Mouse (Mus musculus) intestine, embryonic 15.5 days (tissue): ENCODE measurements around the gene Smyd3. TPM values are rescaled to one million over a fixed set of nuclear protein-coding genes. Genes with fewer than 3 reads are reported as not detected.

Experiments used
- ATAC-seq: fragments of 200-750 bp; cut with Nextera tagmentation; 2 replicates; pipeline ENCODE4 v1.8.0; 2017; ENCODE audit warnings: moderate TSS enrichment, moderate library complexity
- H3K27ac ChIP-seq: fragments of 300-500 bp; sonication (generic); 2 replicates; pipeline ENCODE4 v1.5.1; 2015; ENCODE audit warnings: mild to moderate bottlenecking, inconsistent platforms
- H3K27me3 ChIP-seq: fragments of 300-500 bp; sonication (generic); replicated peaks from 2 replicates; pipeline ENCODE4 v1.6.1; 2015; ENCODE audit warnings: inconsistent platforms
- H3K36me3 ChIP-seq: fragments of 300-500 bp; sonication (generic); 2 replicates; pipeline ENCODE4 v1.6.1; 2015; ENCODE audit warnings: inconsistent platforms
- H3K4me1 ChIP-seq: fragments of 300-500 bp; sonication (generic); replicated peaks from 2 replicates; pipeline ENCODE4 v1.6.1; 2015; ENCODE audit warnings: inconsistent platforms
- H3K4me2 ChIP-seq: fragments of 300-500 bp; sonication (generic); replicated peaks from 2 replicates; pipeline ENCODE4 v1.6.1; 2015; ENCODE audit warnings: mild to moderate bottlenecking, inconsistent platforms
- H3K4me3 ChIP-seq: fragments of 300-500 bp; sonication (generic); replicated peaks from 2 replicates; pipeline ENCODE4 v1.5.1; 2015; ENCODE audit warnings: inconsistent platforms
- H3K9ac ChIP-seq: fragments of 300-500 bp; sonication (generic); 2 replicates; pipeline ENCODE4 v1.6.1; 2015; ENCODE audit warnings: inconsistent platforms
- H3K9me3 ChIP-seq: fragments of 300-500 bp; sonication (generic); 2 replicates; pipeline ENCODE4 v1.6.1; 2016; ENCODE audit warnings: inconsistent platforms
- WGBS: fragments of 180-500 bp; shearing (Covaris S2); methylation state at CpG from one replicate; pipeline ENCODE4 v1.1.7; 2015; 5-methylcytosine and 5-hydroxymethylcytosine counted together
- polyA plus RNA-seq: library from polyadenylated mRNA; unstranded; fragments of >200 nt; fragmentation: Nextera tagmentation; extraction: Ambion mirVana; gene quantifications from 2 replicates; pipeline ENCODE4 v1.2.1, GENCODE M21; 2015

The Smyd3 gene
- polyA plus RNA-seq, 1 experiment from 2014 or later = 18.1 TPM

GRCm38 (mm10) chr1:179160697-179161096 lies 357.1 kb downstream of the Smyd3 start:
- no peaks in the 10 kb centered on the region for H3K9me3 ChIP-seq
- no peaks in the 10 kb centered on the region for H3K27me3 ChIP-seq
- 83% methylated on average over 3 of the region's 3 CpGs for WGBS
- H3K36me3 ChIP-seq = no peaks in the 10 kb centered on the region
- H3K27ac ChIP-seq = no peak overlapping the region
- H3K9ac ChIP-seq = no peak overlapping the region
- H3K4me3 ChIP-seq = no peak overlapping the region
- H3K4me1 ChIP-seq = no peaks in the 10 kb centered on the region
- no peak for ATAC-seq
- H3K4me2 ChIP-seq = no peak overlapping the region

- WGBS = 45% methylated on average over 9 of the region's 9 CpGs
- ATAC-seq = no peak; the same call in 1 of the 2 replicates
- Histone ChIP-seq H3K9me3 (no peaks in the 10 kb centered on the region), H3K27ac (no peak overlapping the region), H3K4me1 (no peaks in the 10 kb centered on the region), H3K4me3 (no peak overlapping the region), H3K9ac (no peak overlapping the region), H3K4me2 (no peak overlapping the region), H3K27me3 (no peaks in the 10 kb centered on the region), H3K36me3 (no peaks in the 10 kb centered on the region)
Measured at GRCm38 (mm10) chr1:179152376-179152775, 365.5 kb downstream of the Smyd3 start.

GRCm38 (mm10) chr1:179151275-179151674 lies 366.6 kb downstream of the Smyd3 start:
- ATAC-seq = no peak
- Histone ChIP-seq H3K9me3 (no peaks in the 10 kb centered on the region), H3K4me1 (0 out of 2 replicates have a peak, but pooled peaks cover 2% of the 10 kb centered on the region), H3K36me3 (no peaks in the 10 kb centered on the region), H3K27me3 (no peaks in the 10 kb centered on the region), H3K27ac (no peak overlapping the region), H3K4me3 (no peak overlapping the region), H3K9ac (no peak overlapping the region), H3K4me2 (no peak overlapping the region)
- WGBS = 90% methylated on average over 2 of the region's 2 CpGs

- no peak overlapping the region for H3K9ac ChIP-seq
- H3K4me3 ChIP-seq = no peak overlapping the region
- no peak overlapping the region for H3K4me2 ChIP-seq
- 64% methylated on average over 5 of the region's 5 CpGs for WGBS
- no peaks in the 10 kb centered on the region for H3K36me3 ChIP-seq
- no peak for ATAC-seq
- 0 out of 2 replicates have a peak, but pooled peaks cover 2% of the 10 kb centered on the region for H3K4me1 ChIP-seq
- no peaks in the 10 kb centered on the region for H3K27me3 ChIP-seq
- H3K9me3 ChIP-seq = no peaks in the 10 kb centered on the region
- no peak overlapping the region for H3K27ac ChIP-seq
Measured at GRCm38 (mm10) chr1:179149468-179150140, 368.2 kb downstream of the Smyd3 start.

- Histone ChIP-seq H3K27me3 (no peaks in the 10 kb centered on the region), H3K4me1 (0 out of 2 replicates have a peak, but pooled peaks cover 2% of the 10 kb centered on the region), H3K27ac (no peak overlapping the region), H3K9me3 (no peaks in the 10 kb centered on the region), H3K36me3 (no peaks in the 10 kb centered on the region), H3K9ac (no peak overlapping the region), H3K4me3 (no peak overlapping the region), H3K4me2 (no peak overlapping the region)
- WGBS = 62% methylated on average over 9 of the region's 9 CpGs
- no peak for ATAC-seq
Measured at GRCm38 (mm10) chr1:179146730-179147167, 371.1 kb downstream of the Smyd3 start.

- Histone ChIP-seq H3K27ac (no peak overlapping the region), H3K27me3 (no peaks in the 10 kb centered on the region), H3K4me3 (no peak overlapping the region), H3K36me3 (no peaks in the 10 kb centered on the region), H3K9me3 (no peaks in the 10 kb centered on the region), H3K9ac (no peak overlapping the region), H3K4me1 (0 out of 2 replicates have a peak, but pooled peaks cover 2% of the 10 kb centered on the region), H3K4me2 (no peak overlapping the region)
- peak; percentile 20; the same call in 1 of the 2 replicates for ATAC-seq
- WGBS = 57% methylated on average over 11 of the region's 11 CpGs
Measured at GRCm38 (mm10) chr1:179143154-179143832, 374.5 kb downstream of the Smyd3 start.

- H3K9ac ChIP-seq = no peak overlapping the region
- no peaks in the 10 kb centered on the region for H3K9me3 ChIP-seq
- H3K27ac ChIP-seq = no peak overlapping the region
- peak; percentile 70 for ATAC-seq
- no peaks in the 10 kb centered on the region for H3K36me3 ChIP-seq
- no peaks in the 10 kb centered on the region for H3K27me3 ChIP-seq
- no peak overlapping the region for H3K4me2 ChIP-seq
- no peak overlapping the region for H3K4me3 ChIP-seq
- 36% methylated on average over 3 of the region's 3 CpGs for WGBS
- H3K4me1 ChIP-seq = 0 out of 2 replicates have a peak, but pooled peaks cover 2% of the 10 kb centered on the region
Measured at GRCm38 (mm10) chr1:179142177-179142576, 375.7 kb downstream of the Smyd3 start.

- WGBS = 65% methylated on average over 12 of the region's 12 CpGs
- no peaks in the 10 kb centered on the region for H3K9me3 ChIP-seq
- ATAC-seq = no peak
- peaks cover 8% of the 10 kb centered on the region for H3K4me1 ChIP-seq
- no peak overlapping the region for H3K4me2 ChIP-seq
- no peaks in the 10 kb centered on the region for H3K36me3 ChIP-seq
- no peaks in the 10 kb centered on the region for H3K27me3 ChIP-seq
- H3K9ac ChIP-seq = no peak overlapping the region
- H3K4me3 ChIP-seq = no peak overlapping the region
- no peak overlapping the region for H3K27ac ChIP-seq
Measured at GRCm38 (mm10) chr1:179141071-179141650, 376.7 kb downstream of the Smyd3 start.

GRCm38 (mm10) chr1:179137145-179137477 lies 380.7 kb downstream of the Smyd3 start:
- Histone ChIP-seq H3K4me1 (peaks cover 8% of the 10 kb centered on the region), H3K4me2 (no peak overlapping the region), H3K4me3 (no peak overlapping the region), H3K27ac (no peak overlapping the region), H3K27me3 (no peaks in the 10 kb centered on the region), H3K9me3 (0 out of 2 replicates have a peak, but pooled peaks cover 3% of the 10 kb centered on the region), H3K9ac (no peak overlapping the region), H3K36me3 (peaks cover 2% of the 10 kb centered on the region; the same call in 1 of the 2 replicates)
- 61% methylated on average over 3 of the region's 3 CpGs for WGBS
- peak; percentile 31; the same call in 1 of the 2 replicates for ATAC-seq

GRCm38 (mm10) chr1:179136461-179137144 lies 381.2 kb downstream of the Smyd3 start:
- Histone ChIP-seq H3K27ac (no peak overlapping the region), H3K9ac (no peak overlapping the region), H3K4me1 (peaks cover 8% of the 10 kb centered on the region), H3K4me2 (no peak overlapping the region), H3K9me3 (0 out of 2 replicates have a peak, but pooled peaks cover 3% of the 10 kb centered on the region), H3K27me3 (no peaks in the 10 kb centered on the region), H3K36me3 (peaks cover 2% of the 10 kb centered on the region; the same call in 1 of the 2 replicates), H3K4me3 (no peak overlapping the region)
- peak; percentile 47 for ATAC-seq
- 37% methylated on average over 14 of the region's 14 CpGs for whole genome bisulfite sequencing

GRCm38 (mm10) chr1:179129995-179130394 lies 387.8 kb downstream of the Smyd3 start:
- Histone ChIP-seq H3K4me3 (no peak overlapping the region), H3K9ac (no peak overlapping the region), H3K27me3 (no peaks in the 10 kb centered on the region), H3K9me3 (0 out of 2 replicates have a peak, but pooled peaks cover 3% of the 10 kb centered on the region), H3K4me2 (no peak overlapping the region), H3K36me3 (peaks cover 2% of the 10 kb centered on the region; the same call in 1 of the 2 replicates), H3K27ac (no peak overlapping the region), H3K4me1 (0 out of 2 replicates have a peak, but pooled peaks cover 8% of the 10 kb centered on the region)
- WGBS = 91% methylated on average over 5 of the region's 5 CpGs
- no peak for ATAC-seq

- no peak overlapping the region for H3K4me3 ChIP-seq
- peak overlapping the region; percentile 38; the same call in 1 of the 2 replicates for H3K27ac ChIP-seq
- no peak overlapping the region for H3K4me2 ChIP-seq
- H3K9me3 ChIP-seq = no peaks in the 10 kb centered on the region
- ATAC-seq = no peak
- H3K36me3 ChIP-seq = no peaks in the 10 kb centered on the region
- no peaks in the 10 kb centered on the region for H3K27me3 ChIP-seq
- H3K9ac ChIP-seq = no peak overlapping the region
- 0 out of 2 replicates have a peak, but pooled peaks cover 8% of the 10 kb centered on the region for H3K4me1 ChIP-seq
- WGBS = 37% methylated on average over 3 of the region's 3 CpGs
Measured at GRCm38 (mm10) chr1:179126287-179126686, 391.6 kb downstream of the Smyd3 start.
